Comparison of ENCODE assay signal across 8 mouse cellular contexts in genomic region chr17:47394223-47394869, GRCm38 (mm10). TPM values are rescaled to one million over a fixed set of nuclear protein-coding genes. Genes with fewer than 3 reads are reported as not detected.
DNase-seq lines count a peak whose midpoint lies in the region; ATAC-seq and TF ChIP-seq lines count a peak whose summit lies in the region.

No protein-coding gene starts in this region.

- peak overlapping the region; percentile 31 for H3K4me3 ChIP-seq in lung, adult 2 months (replicated peaks; ENCODE audit: extremely low read depth, low read depth, low read length)
- H3K4me3 ChIP-seq in embryonic facial prominence, embryonic 14.5 days (ENCODE audit: low read depth, low read length): peak overlapping the region; percentile 33
- peak overlapping the region; percentile 40 for H3K4me3 ChIP-seq in intestine, embryonic 15.5 days (replicated peaks)
- H3K4me3 ChIP-seq in lung, embryonic 15.5 days: peak overlapping the region; percentile 38

- H3K9me3 ChIP-seq in embryonic facial prominence, embryonic 14.5 days (ENCODE audit: control insufficient read depth, low read length): no peaks in the 10 kb centered on the region
- H3K9me3 ChIP-seq in intestine, embryonic 15.5 days: no peaks in the 10 kb centered on the region
- H3K9me3 ChIP-seq in lung, embryonic 15.5 days: no peaks in the 10 kb centered on the region

- ATAC-seq in embryonic facial prominence, embryonic 14.5 days (ENCODE audit: low read depth): peak; percentile 20; the same call in 1 of the 2 replicates
- no peak; the same call in 1 of the 2 replicates for ATAC-seq in intestine, embryonic 15.5 days
- ATAC-seq in lung, embryonic 15.5 days (ENCODE audit: borderline replicate concordance, extremely low read depth, low FRiP score, low TSS enrichment): no peak
- no peak for ATAC-seq in cerebellum, adult (ENCODE audit: insufficient number of reproducible peaks, low FRiP score, low TSS enrichment)

- H3K27me3 ChIP-seq in embryonic facial prominence, embryonic 14.5 days (replicated peaks; ENCODE audit: control insufficient read depth, insufficient read depth, low read length): peaks cover 26% of the 10 kb centered on the region
- H3K27me3 ChIP-seq in intestine, embryonic 15.5 days (replicated peaks): peaks cover 8% of the 10 kb centered on the region
- H3K27me3 ChIP-seq in lung, embryonic 15.5 days: peaks cover 30% of the 10 kb centered on the region

- H3K4me1 ChIP-seq in lung, adult 2 months (ENCODE audit: control insufficient read depth, insufficient read depth, low read length): peaks cover 2% of the 10 kb centered on the region; the same call in 1 of the 2 replicates
- peaks cover 9% of the 10 kb centered on the region for H3K4me1 ChIP-seq in embryonic facial prominence, embryonic 14.5 days (ENCODE audit: control insufficient read depth, insufficient read depth, low read length)
- peaks cover 12% of the 10 kb centered on the region; the same call in 1 of the 2 replicates for H3K4me1 ChIP-seq in intestine, embryonic 15.5 days (replicated peaks)
- H3K4me1 ChIP-seq in lung, embryonic 15.5 days: peaks cover 15% of the 10 kb centered on the region

- H3K9ac ChIP-seq in embryonic facial prominence, embryonic 14.5 days (ENCODE audit: low read depth, low read length): 0 out of 2 replicates have a peak overlapping the region, but pooled peaks have one; percentile 45
- H3K9ac ChIP-seq in intestine, embryonic 15.5 days: peak overlapping the region; percentile 8; the same call in 1 of the 2 replicates
- H3K9ac ChIP-seq in lung, embryonic 15.5 days: no peak overlapping the region

- TF ChIP-seq POLR2A in lung, adult 2 months (IDR thresholded peaks at IDR 0.05; ENCODE audit: borderline replicate concordance, extremely low read depth, low read depth, low read length): no peak

- peak overlapping the region; percentile 54 for H3K4me2 ChIP-seq in embryonic facial prominence, embryonic 14.5 days (ENCODE audit: low read depth, low read length)
- H3K4me2 ChIP-seq in intestine, embryonic 15.5 days (replicated peaks): peak overlapping the region; percentile 72
- H3K4me2 ChIP-seq in lung, embryonic 15.5 days: peak overlapping the region; percentile 67

- no peak overlapping the region for H3K27ac ChIP-seq in embryonic facial prominence, embryonic 14.5 days (replicated peaks; ENCODE audit: low read depth, low read length)
- H3K27ac ChIP-seq in intestine, embryonic 15.5 days: no peak overlapping the region
- H3K27ac ChIP-seq in lung, embryonic 15.5 days: no peak overlapping the region

- 10% methylated on average over 24 of the region's 24 CpGs for WGBS in lung, adult 2 months
- WGBS in embryonic facial prominence, embryonic 14.5 days: 21% methylated on average over 23 of the region's 24 CpGs
- WGBS in intestine, embryonic 15.5 days: 19% methylated on average over 24 of the region's 24 CpGs
- WGBS in lung, embryonic 15.5 days: 17% methylated on average over 24 of the region's 24 CpGs

- peak; percentile 7 for DNase-seq in lung, adult 2 months
- no peak for DNase-seq in lung, postnatal 14 days
- peak; percentile 8 for DNase-seq in embryonic facial prominence, embryonic 14.5 days (ENCODE audit: low spot score)
- DNase-seq in retina, embryonic 14.5 days (ENCODE audit: low spot score): peak; percentile 21
- DNase-seq in layer of hippocampus, adult 9-11 months: no peak

- no peaks in the 10 kb centered on the region for H3K36me3 ChIP-seq in embryonic facial prominence, embryonic 14.5 days (ENCODE audit: control insufficient read depth, insufficient read depth, low read length)
- no peaks in the 10 kb centered on the region for H3K36me3 ChIP-seq in intestine, embryonic 15.5 days
- no peaks in the 10 kb centered on the region for H3K36me3 ChIP-seq in lung, embryonic 15.5 days

- no peak for TF ChIP-seq CTCF in lung, adult 2 months (IDR thresholded peaks at IDR 0.05; ENCODE audit: insufficient read depth, low read length)

RNA-seq across cellular contexts. Expression of gene Guca1a, which starts 6.0 kb away (rescaled TPM):
- 1.1 and 2.9 TPM in 2 replicates for polyA plus RNA-seq in lung, adult 2 months (2012; rRNA removed)
- 5.7 and 6.5 TPM in 2 replicates for polyA plus RNA-seq in embryonic facial prominence, embryonic 14.5 days (2014; fragmentation: Nextera tagmentation; extraction: Ambion mirVana)
- polyA plus RNA-seq in intestine, embryonic 15.5 days (2015; fragmentation: Nextera tagmentation; extraction: Ambion mirVana): 2.0 and 2.3 TPM in 2 replicates
- polyA plus RNA-seq in lung, embryonic 15.5 days (2015; fragmentation: Nextera tagmentation; extraction: Ambion mirVana): 1.7 and 2.0 TPM in 2 replicates

RNA-seq across cellular contexts. Expression of gene Guca1b, which starts 9.2 kb away (rescaled TPM):
- 1.0 and 1.3 TPM in 2 replicates for polyA plus RNA-seq in lung, adult 2 months (2012; rRNA removed)
- polyA plus RNA-seq in embryonic facial prominence, embryonic 14.5 days (2014; fragmentation: Nextera tagmentation; extraction: Ambion mirVana): 0.37 and 0.50 TPM in 2 replicates
- 0.52 and 0.78 TPM in 2 replicates for polyA plus RNA-seq in intestine, embryonic 15.5 days (2015; fragmentation: Nextera tagmentation; extraction: Ambion mirVana)
- polyA plus RNA-seq in lung, embryonic 15.5 days (2015; fragmentation: Nextera tagmentation; extraction: Ambion mirVana): 0.47 and 0.87 TPM in 2 replicates

RNA-seq across cellular contexts. Expression of gene Mrps10, which starts 25.7 kb away (rescaled TPM):
- 15.5 and 18.8 TPM in 2 replicates for polyA plus RNA-seq in lung, adult 2 months (2012; rRNA removed)
- polyA plus RNA-seq in embryonic facial prominence, embryonic 14.5 days (2014; fragmentation: Nextera tagmentation; extraction: Ambion mirVana): 72.9 and 74.0 TPM in 2 replicates
- polyA plus RNA-seq in intestine, embryonic 15.5 days (2015; fragmentation: Nextera tagmentation; extraction: Ambion mirVana): 75.5 and 83.0 TPM in 2 replicates
- polyA plus RNA-seq in lung, embryonic 15.5 days (2015; fragmentation: Nextera tagmentation; extraction: Ambion mirVana): 78.2 and 79.2 TPM in 2 replicates

RNA-seq across cellular contexts. Expression of gene AI661453, which starts 42.1 kb away (rescaled TPM):
- polyA plus RNA-seq in lung, adult 2 months (2012; rRNA removed): 9.2 and 13.0 TPM in 2 replicates
- 2.4 and 2.9 TPM in 2 replicates for polyA plus RNA-seq in embryonic facial prominence, embryonic 14.5 days (2014; fragmentation: Nextera tagmentation; extraction: Ambion mirVana)
- polyA plus RNA-seq in intestine, embryonic 15.5 days (2015; fragmentation: Nextera tagmentation; extraction: Ambion mirVana): 3.1 and 3.7 TPM in 2 replicates
- polyA plus RNA-seq in lung, embryonic 15.5 days (2015; fragmentation: Nextera tagmentation; extraction: Ambion mirVana): 2.0 and 2.4 TPM in 2 replicates

RNA-seq across cellular contexts. Expression of gene 1700001C19Rik, which starts 42.8 kb away (rescaled TPM):
- polyA plus RNA-seq in lung, adult 2 months (2012; rRNA removed): 0.14 and 0.20 TPM in 2 replicates
- 0.13 and 0.49 TPM in 2 replicates for polyA plus RNA-seq in embryonic facial prominence, embryonic 14.5 days (2014; fragmentation: Nextera tagmentation; extraction: Ambion mirVana)
- 0.28 and 0.38 TPM in 2 replicates for polyA plus RNA-seq in intestine, embryonic 15.5 days (2015; fragmentation: Nextera tagmentation; extraction: Ambion mirVana)
- polyA plus RNA-seq in lung, embryonic 15.5 days (2015; fragmentation: Nextera tagmentation; extraction: Ambion mirVana): 0.14 and 0.45 TPM in 2 replicates

Comparison
In these comparisons a context has a peak if more than half of its experiments do, and no peak if none do; other contexts are left out.
1. DNase-seq: peak in lung, adult 2 months (single experiment), embryonic facial prominence, embryonic 14.5 days (single experiment) and retina, embryonic 14.5 days (single experiment); none in lung, postnatal 14 days (single experiment) and layer of hippocampus, adult 9-11 months (single experiment).
2. Peak in every context shown above with its lines, with median percentiles within 50 percentile points of each other: H3K4me3 ChIP-seq and H3K4me2 ChIP-seq.